Mouse (Mus musculus): ENCODE data around the gene Ncapd2. TPM values are rescaled to one million over a fixed set of nuclear protein-coding genes. Genes with fewer than 3 reads are reported as not detected.
"Not testable (repeated sequence)": the region's sequence is repeated elsewhere in the genome, so short reads cannot be mapped to it uniquely, and the experiment has no call there.

The Ncapd2 gene
- polyA plus RNA-seq, 1 experiment from 2014 or later, result 37.7 TPM

DNA sequence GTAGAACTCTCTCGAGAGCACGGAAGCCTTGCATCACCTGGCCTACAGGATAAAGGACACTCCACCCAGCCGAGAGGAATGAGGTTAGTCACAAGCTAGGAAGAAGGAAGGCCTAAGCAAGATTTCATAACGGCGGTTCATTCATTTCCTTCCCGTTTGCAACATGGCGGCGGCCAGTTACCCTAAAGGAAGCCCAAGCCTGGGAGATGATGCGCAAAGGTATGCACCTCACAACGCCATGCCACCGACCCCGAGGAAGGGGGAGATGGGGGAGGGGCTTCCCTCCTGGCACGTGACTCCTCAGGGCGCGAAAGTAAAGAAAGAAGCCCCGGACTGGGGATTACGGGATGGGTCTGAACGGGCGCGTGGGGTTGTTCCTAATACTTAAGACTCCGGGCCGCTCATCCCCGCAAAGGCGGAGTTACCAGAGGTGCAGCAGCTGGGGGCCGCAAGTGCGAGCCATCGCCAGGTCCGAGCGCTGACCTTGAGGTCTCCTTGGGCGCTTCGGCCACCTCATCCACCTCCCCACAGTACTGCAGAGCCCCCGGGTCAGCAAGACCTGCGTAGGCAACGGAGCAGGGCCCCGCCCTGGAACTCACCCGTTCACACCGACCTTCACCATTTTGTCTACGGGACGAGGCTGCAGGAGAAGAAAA, 26.7 kb downstream of the Ncapd2 start:
- WGBS, result under 1% methylated on average over 37 of the region's 39 CpGs
- ATAC-seq, result peak; percentile 32
- Histone ChIP-seq H3K4me1 (ENCODE audit: control insufficient read depth, insufficient read depth, low read depth, low read length) (peaks cover 29% of the 10 kb centered on the region), H3K9me3 (ENCODE audit: control insufficient read depth, low read length) (no peaks in the 10 kb centered on the region), H3K27ac (ENCODE audit: low read depth, low read length) (peak overlapping the region; percentile 94), H3K4me3 (ENCODE audit: low read length) (peak overlapping the region; percentile 96), H3K9ac (ENCODE audit: low read depth, low read length) (peak overlapping the region; percentile 92), H3K36me3 (ENCODE audit: control insufficient read depth, insufficient read depth, low read length) (peaks cover 7% of the 10 kb centered on the region), H3K27me3 (replicated peaks; ENCODE audit: control insufficient read depth, insufficient read depth, low read length) (no peaks in the 10 kb centered on the region), H3K4me2 (ENCODE audit: low read length) (peak overlapping the region; percentile 90)

DNA sequence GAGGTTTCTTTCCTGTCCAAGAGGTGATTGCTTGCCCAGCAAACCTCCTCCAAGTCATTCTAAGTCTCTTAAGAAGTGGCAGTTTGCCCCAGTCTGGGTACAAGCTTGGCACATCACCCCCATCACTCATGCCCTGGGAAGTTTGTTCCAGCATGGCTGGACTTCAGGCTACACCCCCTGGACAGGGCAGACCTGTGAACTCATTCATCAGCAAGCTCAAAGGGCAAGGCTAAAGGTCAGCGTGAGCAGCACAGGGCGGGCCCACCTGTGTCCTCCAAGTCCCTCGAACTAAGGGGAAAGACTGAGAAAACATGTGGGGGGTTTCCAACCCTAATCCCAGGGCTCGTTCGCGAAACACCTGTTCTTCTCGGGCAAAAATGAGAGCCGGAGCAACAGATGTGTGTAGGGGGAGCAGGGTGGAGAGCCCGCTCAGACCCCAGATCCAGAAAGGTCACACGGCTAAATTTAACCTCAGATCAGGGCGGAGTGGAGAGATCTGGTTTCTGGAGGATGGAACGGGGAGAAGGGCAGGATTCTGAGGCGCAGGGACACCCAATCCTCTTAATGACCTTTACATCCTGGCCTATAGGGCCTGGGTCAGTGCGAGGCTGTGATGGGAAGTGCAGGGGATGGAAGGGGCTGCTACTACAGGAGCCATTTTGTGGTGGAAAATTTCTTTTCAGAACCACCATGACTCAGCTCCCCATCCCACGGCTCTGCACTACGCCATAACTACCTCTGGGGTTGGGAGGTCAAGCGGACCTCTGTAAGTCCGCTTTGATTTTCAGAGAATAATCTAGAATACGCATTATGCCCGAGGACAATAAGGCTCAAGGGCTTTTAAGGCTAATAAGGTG, 27.5 kb downstream of the Ncapd2 start:
- Histone ChIP-seq H3K4me3 (ENCODE audit: low read length) (peak overlapping the region; percentile 96), H3K27ac (ENCODE audit: low read depth, low read length) (peak overlapping the region; percentile 94), H3K9me3 (ENCODE audit: control insufficient read depth, low read length) (no peaks in the 10 kb centered on the region), H3K27me3 (replicated peaks; ENCODE audit: control insufficient read depth, insufficient read depth, low read length) (no peaks in the 10 kb centered on the region), H3K9ac (ENCODE audit: low read depth, low read length) (peak overlapping the region; percentile 92), H3K4me1 (ENCODE audit: control insufficient read depth, insufficient read depth, low read depth, low read length) (peaks cover 29% of the 10 kb centered on the region), H3K36me3 (ENCODE audit: control insufficient read depth, insufficient read depth, low read length) (peaks cover 6% of the 10 kb centered on the region; the same call in 1 of the 2 replicates), H3K4me2 (ENCODE audit: low read length) (peak overlapping the region; percentile 90)
- 8% methylated on average over 20 of the region's 20 CpGs for WGBS
- no peak for ATAC-seq

DNA sequence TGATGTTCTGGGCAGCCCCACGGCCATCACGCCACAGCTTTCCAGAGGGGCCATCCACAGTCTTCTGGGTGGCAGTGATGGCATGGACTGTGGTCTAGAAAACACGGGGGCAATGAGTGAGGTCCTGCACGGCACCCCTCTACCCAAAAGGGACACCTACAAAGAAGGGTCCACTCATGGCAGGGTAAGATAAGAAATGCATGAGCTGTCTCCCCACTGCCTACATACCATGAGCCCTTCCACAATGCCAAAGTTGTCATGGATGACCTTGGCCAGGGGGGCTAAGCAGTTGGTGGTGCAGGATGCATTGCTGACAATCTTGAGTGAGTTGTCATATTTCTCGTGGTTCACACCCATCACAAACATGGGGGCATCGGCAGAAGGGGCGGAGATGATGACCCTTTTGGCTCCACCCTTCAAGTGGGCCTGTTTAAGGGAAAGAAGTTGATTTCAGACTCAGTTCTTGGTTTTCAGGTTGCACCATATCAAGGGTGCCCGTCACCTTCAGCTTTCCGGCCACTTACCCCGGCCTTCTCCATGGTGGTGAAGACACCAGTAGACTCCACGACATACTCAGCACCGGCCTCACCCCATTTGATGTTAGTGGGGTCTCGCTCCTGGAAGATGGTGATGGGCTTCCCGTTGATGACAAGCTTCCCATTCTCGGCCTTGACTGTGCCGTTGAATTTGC, 28.7 kb downstream of the Ncapd2 start:
- not testable (repeated sequence) for ATAC-seq; H3K27ac ChIP-seq (ENCODE audit: low read depth, low read length); H3K4me3 ChIP-seq (ENCODE audit: low read length); H3K9ac ChIP-seq (ENCODE audit: low read depth, low read length); H3K4me2 ChIP-seq (ENCODE audit: low read length); H3K27me3 ChIP-seq (replicated peaks; ENCODE audit: control insufficient read depth, insufficient read depth, low read length); H3K36me3 ChIP-seq (ENCODE audit: control insufficient read depth, insufficient read depth, low read length); H3K9me3 ChIP-seq (ENCODE audit: control insufficient read depth, low read length)
- 71% methylated on average over 9 of the region's 16 CpGs for WGBS
- H3K4me1 ChIP-seq (ENCODE audit: control insufficient read depth, insufficient read depth, low read depth, low read length), result peaks cover 29% of the 10 kb centered on the region

DNA sequence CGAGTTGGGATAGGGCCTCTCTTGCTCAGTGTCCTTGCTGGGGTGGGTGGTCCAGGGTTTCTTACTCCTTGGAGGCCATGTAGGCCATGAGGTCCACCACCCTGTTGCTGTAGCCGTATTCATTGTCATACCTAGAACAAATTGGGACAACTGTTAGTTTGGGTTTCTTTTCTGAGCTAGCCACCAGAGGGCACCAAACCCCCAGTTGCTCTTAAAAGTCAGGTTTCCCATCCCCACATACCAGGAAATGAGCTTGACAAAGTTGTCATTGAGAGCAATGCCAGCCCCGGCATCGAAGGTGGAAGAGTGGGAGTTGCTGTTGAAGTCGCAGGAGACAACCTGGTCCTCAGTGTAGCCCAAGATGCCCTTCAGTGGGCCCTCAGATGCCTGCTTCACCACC, 29.5 kb downstream of the Ncapd2 start:
- ATAC-seq; H3K27me3 ChIP-seq (replicated peaks; ENCODE audit: control insufficient read depth, insufficient read depth, low read length); H3K4me3 ChIP-seq (ENCODE audit: low read length); H3K9ac ChIP-seq (ENCODE audit: low read depth, low read length); H3K9me3 ChIP-seq (ENCODE audit: control insufficient read depth, low read length); H3K27ac ChIP-seq (ENCODE audit: low read depth, low read length); H3K36me3 ChIP-seq (ENCODE audit: control insufficient read depth, insufficient read depth, low read length); H3K4me2 ChIP-seq (ENCODE audit: low read length): not testable (repeated sequence)
- 9% methylated on average over 3 of the region's 5 CpGs for WGBS
- peaks cover 26% of the 10 kb centered on the region for H3K4me1 ChIP-seq (ENCODE audit: control insufficient read depth, insufficient read depth, low read depth, low read length)

DNA sequence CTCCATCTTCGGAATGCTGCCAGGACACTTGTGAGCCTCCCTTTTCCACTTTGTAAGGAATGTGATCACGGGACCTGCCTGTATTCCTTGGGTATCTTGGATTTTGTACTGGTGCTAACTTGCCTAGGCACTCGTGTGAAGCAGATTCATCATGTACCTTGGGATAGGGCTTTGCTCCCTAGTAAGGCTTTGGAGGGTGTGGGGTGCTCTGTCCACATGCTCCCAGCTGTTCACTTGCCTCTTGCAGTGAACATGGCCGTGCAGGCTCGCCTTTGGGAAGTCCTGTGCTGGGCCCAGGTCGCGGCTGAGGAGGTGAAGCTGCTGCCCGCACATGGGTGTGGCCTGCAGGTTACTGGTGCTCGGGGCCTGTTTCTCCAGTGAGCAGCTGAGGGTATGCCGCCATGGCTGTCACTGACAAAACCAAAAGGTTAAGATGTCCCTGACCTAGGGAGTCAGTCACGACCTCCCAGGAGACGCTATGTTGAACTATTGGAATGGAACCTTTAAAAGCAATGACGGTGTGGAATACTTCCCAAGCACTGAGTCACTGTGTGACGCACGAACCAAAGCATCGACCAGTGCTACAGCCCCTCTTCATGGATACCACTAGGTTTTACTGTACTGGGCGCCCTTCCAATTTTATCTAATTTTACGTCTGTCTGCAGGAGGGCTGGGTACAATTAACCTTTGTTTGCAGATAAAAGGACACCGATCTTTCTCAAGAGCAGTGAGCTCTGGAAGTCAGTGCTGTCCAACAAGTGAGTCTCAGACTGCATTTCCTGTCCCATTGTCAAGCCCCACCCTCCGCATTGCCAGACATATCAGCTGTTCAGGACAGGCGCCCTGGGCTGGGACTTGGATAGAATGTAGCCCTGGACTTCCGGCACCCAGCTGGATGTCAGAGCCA, 30.4 kb downstream of the Ncapd2 start:
- Histone ChIP-seq H3K4me3 (ENCODE audit: low read length) (no peak overlapping the region), H3K4me2 (ENCODE audit: low read length) (no peak overlapping the region), H3K27ac (ENCODE audit: low read depth, low read length) (no peak overlapping the region), H3K27me3 (replicated peaks; ENCODE audit: control insufficient read depth, insufficient read depth, low read length) (no peaks in the 10 kb centered on the region), H3K36me3 (ENCODE audit: control insufficient read depth, insufficient read depth, low read length) (peaks cover 7% of the 10 kb centered on the region; the same call in 1 of the 2 replicates), H3K9ac (ENCODE audit: low read depth, low read length) (no peak overlapping the region), H3K4me1 (ENCODE audit: control insufficient read depth, insufficient read depth, low read depth, low read length) (peaks cover 17% of the 10 kb centered on the region), H3K9me3 (ENCODE audit: control insufficient read depth, low read length) (no peaks in the 10 kb centered on the region)
- 20% methylated on average over 22 of the region's 22 CpGs for WGBS
- no peak for ATAC-seq

DNA sequence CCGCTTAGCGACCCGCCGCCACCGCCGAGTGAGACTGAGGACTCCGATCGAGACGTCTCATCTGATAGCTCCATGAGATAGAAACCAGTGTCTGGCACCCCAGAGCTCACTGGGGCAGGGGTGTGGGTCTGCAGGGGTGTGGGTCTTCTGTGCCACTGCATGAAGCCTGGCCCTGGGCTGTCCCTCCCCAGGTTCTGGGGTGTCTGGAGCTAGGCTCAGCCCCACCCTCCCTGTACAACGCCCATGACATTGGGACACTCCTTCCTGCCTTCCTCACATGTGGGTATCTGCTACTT, 31.0 kb downstream of the Ncapd2 start:
- ATAC-seq, result no peak
- Histone ChIP-seq H3K4me3 (ENCODE audit: low read length) (no peak overlapping the region), H3K27me3 (replicated peaks; ENCODE audit: control insufficient read depth, insufficient read depth, low read length) (no peaks in the 10 kb centered on the region), H3K36me3 (ENCODE audit: control insufficient read depth, insufficient read depth, low read length) (peaks cover 7% of the 10 kb centered on the region; the same call in 1 of the 2 replicates), H3K9ac (ENCODE audit: low read depth, low read length) (no peak overlapping the region), H3K9me3 (ENCODE audit: control insufficient read depth, low read length) (no peaks in the 10 kb centered on the region), H3K4me1 (ENCODE audit: control insufficient read depth, insufficient read depth, low read depth, low read length) (peaks cover 17% of the 10 kb centered on the region), H3K27ac (ENCODE audit: low read depth, low read length) (no peak overlapping the region), H3K4me2 (ENCODE audit: low read length) (no peak overlapping the region)
- 54% methylated on average over 10 of the region's 10 CpGs for WGBS

DNA sequence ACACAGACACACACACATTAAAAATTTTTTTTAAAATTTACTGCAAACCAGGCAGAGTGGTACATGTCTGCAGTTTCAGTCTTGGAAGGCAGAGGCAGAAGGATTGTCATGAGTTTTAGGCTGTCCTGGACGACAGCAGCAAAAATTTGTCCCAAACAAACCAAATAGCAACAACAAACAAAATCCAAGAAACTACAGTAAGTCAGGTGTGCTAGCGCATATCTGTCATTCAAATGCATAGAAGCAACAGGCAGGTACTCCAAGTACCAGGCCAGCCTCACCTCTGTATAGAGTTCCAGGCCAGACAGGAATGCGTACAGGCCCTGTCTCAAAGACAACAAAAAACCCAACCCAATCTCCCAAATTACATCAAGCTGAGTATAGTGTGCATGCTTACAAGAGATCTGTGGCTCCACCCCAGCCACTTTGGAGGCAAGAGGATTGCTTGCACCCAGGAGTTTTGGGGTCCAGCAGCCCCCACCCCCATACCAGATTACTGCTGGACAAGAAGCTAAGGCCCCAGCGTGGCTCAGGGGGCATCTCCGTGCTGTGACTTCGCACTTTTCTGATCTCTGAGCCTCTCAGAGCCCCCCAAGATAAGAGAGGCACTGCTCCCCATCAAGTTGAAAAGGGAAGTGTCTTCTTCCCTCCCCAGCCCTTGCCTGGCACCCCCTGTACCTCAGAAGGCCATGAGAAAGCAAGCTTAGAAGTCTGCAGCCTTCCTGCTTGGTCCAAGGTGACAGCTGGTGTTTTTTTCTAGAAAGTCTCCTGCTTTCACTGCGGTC, 31.5 kb downstream of the Ncapd2 start:
- Histone ChIP-seq H3K4me2 (ENCODE audit: low read length) (no peak overlapping the region), H3K27ac (ENCODE audit: low read depth, low read length) (no peak overlapping the region), H3K9ac (ENCODE audit: low read depth, low read length) (no peak overlapping the region), H3K4me3 (ENCODE audit: low read length) (no peak overlapping the region), H3K36me3 (ENCODE audit: control insufficient read depth, insufficient read depth, low read length) (peaks cover 10% of the 10 kb centered on the region; the same call in 1 of the 2 replicates), H3K9me3 (ENCODE audit: control insufficient read depth, low read length) (no peaks in the 10 kb centered on the region), H3K4me1 (ENCODE audit: control insufficient read depth, insufficient read depth, low read depth, low read length) (peaks cover 17% of the 10 kb centered on the region), H3K27me3 (replicated peaks; ENCODE audit: control insufficient read depth, insufficient read depth, low read length) (no peaks in the 10 kb centered on the region)
- 79% methylated on average over 7 of the region's 7 CpGs for WGBS
- ATAC-seq, result no peak

DNA sequence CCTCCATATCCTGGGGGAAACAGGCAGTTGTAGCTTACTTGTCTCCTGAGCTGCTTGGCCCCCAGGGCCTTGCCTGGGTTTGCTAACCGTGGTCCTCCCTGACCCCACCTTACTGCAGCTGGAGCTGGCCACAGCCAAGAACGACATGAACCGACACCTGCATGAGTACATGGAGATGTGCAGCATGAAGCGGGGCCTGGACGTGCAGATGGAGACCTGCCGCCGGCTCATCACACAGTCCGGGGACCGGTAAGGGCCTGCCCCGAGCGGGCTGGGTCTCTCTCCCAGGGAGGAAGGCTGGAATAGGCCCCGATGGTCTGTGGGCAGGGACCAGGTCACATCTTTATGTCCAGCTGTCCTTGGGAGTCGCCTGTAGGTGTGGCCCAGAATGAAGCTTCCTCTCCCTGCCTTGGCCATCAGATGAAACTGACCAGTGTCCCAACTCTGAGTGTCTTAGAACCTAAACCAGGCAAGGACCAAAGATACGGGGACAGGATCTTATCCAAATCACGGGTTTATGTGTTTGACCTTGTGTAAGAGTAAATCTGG, 32.5 kb downstream of the Ncapd2 start:
- Histone ChIP-seq H3K36me3 (ENCODE audit: control insufficient read depth, insufficient read depth, low read length) (peaks cover 11% of the 10 kb centered on the region), H3K4me1 (ENCODE audit: control insufficient read depth, insufficient read depth, low read depth, low read length) (peaks cover 15% of the 10 kb centered on the region), H3K9me3 (ENCODE audit: control insufficient read depth, low read length) (no peaks in the 10 kb centered on the region), H3K4me2 (ENCODE audit: low read length) (no peak overlapping the region), H3K27me3 (replicated peaks; ENCODE audit: control insufficient read depth, insufficient read depth, low read length) (no peaks in the 10 kb centered on the region), H3K4me3 (ENCODE audit: low read length) (no peak overlapping the region), H3K9ac (ENCODE audit: low read depth, low read length) (no peak overlapping the region), H3K27ac (ENCODE audit: low read depth, low read length) (no peak overlapping the region)
- WGBS, result 90% methylated on average over 15 of the region's 15 CpGs
- ATAC-seq, result no peak

Data from hindbrain, embryonic 16.5 days (tissue).